Mouse (Mus musculus) liver, embryonic 18 days (tissue): ENCODE results near the gene Ivl. TPM values are rescaled to one million over a fixed set of nuclear protein-coding genes. Genes with fewer than 3 reads are reported as not detected.

Experiments used
- polyA plus RNA-seq: library from polyadenylated mRNA; depleted of rRNA; stranded (reverse); fragments of >200 nt; gene quantifications from 2 replicates; pipeline ENCODE4 v1.2.3, GENCODE M21; 2012; rRNA removed

The Ivl gene
- 0.06 TPM in 2 replicates for polyA plus RNA-seq

DNA sequence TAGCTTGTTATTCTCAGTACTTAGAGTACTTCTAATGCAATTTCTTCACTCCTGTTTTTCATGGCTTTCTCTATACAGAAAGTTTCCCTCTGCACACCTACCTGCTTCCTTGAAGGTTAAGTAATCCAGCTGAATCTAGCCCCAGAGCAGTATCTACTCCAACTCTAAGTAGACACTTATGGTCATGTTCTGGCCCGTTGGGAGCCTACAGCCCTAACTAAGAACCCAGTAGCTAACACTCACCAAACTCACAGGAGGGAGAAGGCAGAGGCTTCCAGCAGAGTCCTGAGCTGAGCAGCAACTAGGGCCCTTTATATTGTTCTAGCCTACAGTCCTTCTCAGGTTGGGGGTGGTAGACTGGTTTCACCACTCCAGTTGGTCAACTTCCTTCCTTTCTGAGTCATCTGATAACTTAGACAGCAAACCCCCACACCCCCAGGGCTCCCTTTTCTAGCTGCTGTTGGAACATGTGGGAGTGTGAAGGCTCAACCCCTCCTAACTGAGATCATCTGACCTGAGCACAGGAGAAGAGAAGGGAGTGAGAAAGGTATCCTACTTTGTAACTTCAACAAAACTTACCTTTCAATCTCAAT lies at the start of gene Ivl:
Ivl (minus strand) TSS at position 287 of the 593 bp plus-strand sequence.

DNA sequence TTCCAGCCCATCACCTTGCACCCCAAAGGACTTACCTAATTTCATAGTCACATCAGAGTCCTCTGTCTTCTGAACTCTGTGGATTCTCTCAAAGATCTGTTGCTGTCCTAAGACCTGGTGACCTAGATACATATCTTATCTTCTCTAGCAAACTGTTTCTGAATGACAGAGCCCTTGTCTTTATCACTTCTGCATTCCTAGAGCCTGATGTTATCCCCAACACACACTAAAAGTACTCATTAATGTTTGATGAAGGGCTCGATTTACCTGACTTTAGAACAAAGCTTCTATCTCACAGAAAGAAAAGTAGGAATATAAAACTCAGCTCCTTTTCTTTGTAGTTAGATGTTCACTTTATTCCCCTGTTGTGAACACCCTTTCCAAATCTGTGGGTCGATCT lies 48.0 kb upstream of the Ivl start, which contains the start of gene Lce6a:
Lce6a (minus strand) TSS at position 101 of the 400 bp plus-strand sequence.

DNA sequence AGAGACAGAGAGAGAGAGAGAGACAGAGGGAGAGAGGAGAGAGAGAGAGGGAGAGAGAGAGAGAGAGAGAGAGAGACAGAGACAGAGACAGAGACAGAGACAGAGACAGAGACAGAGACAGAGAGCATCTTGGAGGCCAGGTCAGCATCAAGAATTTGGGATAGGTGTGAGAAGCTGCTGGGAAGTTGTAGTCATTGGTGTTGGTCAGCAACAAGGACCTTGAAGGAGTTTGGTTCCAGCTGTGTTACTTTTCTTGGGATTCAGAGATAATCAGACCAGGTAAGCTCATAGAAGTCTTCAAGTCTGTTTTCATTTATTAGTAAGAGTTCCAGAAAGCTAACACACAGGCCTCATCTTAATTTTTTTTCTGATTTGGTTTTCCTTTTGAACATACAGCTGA lies 33.9 kb upstream of the Ivl start, which contains the start of gene 2210017I01Rik:
2210017I01Rik (minus strand) TSS at position 101 of the 400 bp plus-strand sequence.

GRCm38 (mm10) chr3:92588858-92589257 lies 15.3 kb upstream of the Ivl start, which contains the start of gene Smcp:
Gene Smcp, minus strand, starts transcription at chr3:92588997.

DNA sequence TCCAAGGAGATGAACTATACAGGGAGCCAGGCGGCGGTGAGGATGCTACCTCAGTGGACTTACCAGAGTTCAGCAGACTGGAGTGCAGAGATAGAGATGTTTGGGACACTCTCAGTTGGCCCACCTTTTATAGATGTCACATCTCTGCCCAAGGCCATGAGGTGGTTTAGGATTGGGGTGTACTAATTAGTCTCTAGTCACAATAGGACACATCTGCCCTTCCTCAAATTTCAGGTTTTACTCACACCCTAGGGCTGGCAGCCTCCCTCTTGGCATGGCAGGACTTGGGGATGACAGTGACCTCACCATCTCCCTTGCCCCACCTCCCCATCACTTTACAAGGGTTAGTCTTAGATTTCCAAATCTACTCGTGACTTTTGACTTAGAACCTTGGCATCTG lies 39.1 kb downstream of the Ivl start, which contains the start of gene 2310046K23Rik:
2310046K23Rik (minus strand) TSS at position 101 of the 400 bp plus-strand sequence.

Other genes with a start within 250 kb of the Ivl start
- gene Sprr2d, start 234.6 kb downstream of the Ivl start, polyA plus RNA-seq, result not detected in 2 replicates
- gene Sprr2e, start 221.6 kb downstream of the Ivl start, polyA plus RNA-seq, result not detected in 2 replicates
- not detected in 2 replicates for gene Sprr2f, start 208.5 kb downstream of the Ivl start, polyA plus RNA-seq
- gene Sprr2h, start 188.1 kb downstream of the Ivl start, polyA plus RNA-seq, result not detected in 2 replicates
- not detected in 2 replicates for gene Sprr2i, start 165.7 kb downstream of the Ivl start, polyA plus RNA-seq
- not detected in 2 replicates for gene Sprr2j-ps, start 155.7 kb downstream of the Ivl start, polyA plus RNA-seq
- 1.9 and 3.1 TPM in 2 replicates for gene Gm9774, start 144.3 kb downstream of the Ivl start, polyA plus RNA-seq
- not detected in 2 replicates for gene Sprr2k, start 141.2 kb downstream of the Ivl start, polyA plus RNA-seq
- not detected in 2 replicates for gene Sprr1b, start 134.9 kb downstream of the Ivl start, polyA plus RNA-seq
- not detected in 2 replicates for gene Sprr3, start 115.0 kb downstream of the Ivl start, polyA plus RNA-seq
- gene Sprr1a, start 87.8 kb downstream of the Ivl start, polyA plus RNA-seq, result 0.13 and 0.34 TPM in 2 replicates
- not detected in 2 replicates for gene Sprr4, start 73.2 kb downstream of the Ivl start, polyA plus RNA-seq
- not detected in 2 replicates for gene 2310046K23Rik, start 39.2 kb downstream of the Ivl start, polyA plus RNA-seq
- 1.7 and 3.4 TPM in 2 replicates for gene Smcp, start 15.3 kb upstream of the Ivl start, polyA plus RNA-seq
- gene 2210017I01Rik, start 33.8 kb upstream of the Ivl start, polyA plus RNA-seq, result not detected in 2 replicates
- gene Lce6a, start 47.9 kb upstream of the Ivl start, polyA plus RNA-seq, result 0.17 and 0.32 TPM in 2 replicates
- gene Lce1a1, start 74.6 kb upstream of the Ivl start, polyA plus RNA-seq, result not detected in 2 replicates
- not detected in 2 replicates for gene Lce1b, start 83.2 kb upstream of the Ivl start, polyA plus RNA-seq
- not detected in 2 replicates for gene Lce1a2, start 96.6 kb upstream of the Ivl start, polyA plus RNA-seq
- gene Lce1c, start 105.5 kb upstream of the Ivl start, polyA plus RNA-seq, result not detected in 2 replicates
- not detected in 2 replicates for gene Lce1d, start 113.5 kb upstream of the Ivl start, polyA plus RNA-seq
- not detected in 2 replicates for gene Lce1e, start 135.3 kb upstream of the Ivl start, polyA plus RNA-seq
- gene Lce1f, start 146.6 kb upstream of the Ivl start, polyA plus RNA-seq, result not detected in 2 replicates
- not detected in 2 replicates for gene Gm38119, start 165.4 kb upstream of the Ivl start, polyA plus RNA-seq
- gene Lce1g, start 178.6 kb upstream of the Ivl start, polyA plus RNA-seq, result not detected in 2 replicates
- gene Lce1h, start 191.3 kb upstream of the Ivl start, polyA plus RNA-seq, result not detected in 2 replicates
- not detected in 2 replicates for gene Lce1i, start 205.2 kb upstream of the Ivl start, polyA plus RNA-seq
- not detected in 2 replicates for gene Lce1j, start 216.8 kb upstream of the Ivl start, polyA plus RNA-seq
- gene Lce1k, start 234.2 kb upstream of the Ivl start, polyA plus RNA-seq, result not detected in 2 replicates